Mouse (Mus musculus): ENCODE measurements around the gene Rnd2. TPM values are rescaled to one million over a fixed set of nuclear protein-coding genes. Genes with fewer than 3 reads are reported as not detected.

Rnd2 gene
- total and polyA plus RNA-seq, 3 experiments = 1.4 to 4.5 (median 2.8) TPM

DNA sequence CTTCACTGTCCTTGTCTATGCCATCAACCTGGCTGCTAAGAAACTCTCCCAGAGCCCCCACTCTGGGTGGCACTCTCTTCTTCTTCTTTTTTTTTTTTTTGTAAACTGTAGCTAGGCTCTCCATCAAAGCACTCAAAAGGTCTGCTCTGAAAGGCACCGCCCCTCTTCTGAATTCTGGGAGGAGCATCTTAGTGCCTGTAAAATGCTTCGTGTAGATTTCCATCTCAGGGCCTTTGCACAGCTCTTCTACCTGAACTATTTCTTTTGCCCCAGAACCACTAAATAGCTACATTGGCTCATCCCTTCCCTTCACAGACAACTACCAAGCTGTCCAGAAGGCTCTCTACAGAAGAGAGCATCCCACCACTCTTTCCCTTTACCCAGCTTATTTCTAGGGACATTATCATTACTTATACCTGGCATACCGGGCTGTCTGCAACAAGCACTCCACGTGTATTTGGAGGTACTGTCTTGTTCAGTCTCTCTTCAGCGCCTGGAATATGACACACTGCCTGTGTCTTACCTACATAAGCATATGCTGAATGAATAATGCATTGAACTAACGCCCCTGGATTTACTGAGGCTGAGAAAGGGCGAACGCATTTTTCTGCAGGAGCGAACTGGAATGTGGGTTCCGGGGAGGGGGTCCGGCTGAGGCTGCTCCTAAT is 48.2 kb upstream of the Rnd2 start:
- H3K4me3 ChIP-seq (replicated peaks in 1 of 3; ENCODE audit: low read depth in 2 of 3, low read length in 2 of 3, poor library complexity in 1 of 3) = peak overlapping the region; percentile 76 to 94 (median 78)
- no peaks in the 10 kb centered on the region for H3K9me3 ChIP-seq (replicated peaks; ENCODE audit: low read length)
- H3K27me3 ChIP-seq (replicated peaks) = no peaks in the 10 kb centered on the region
- peak overlapping the region; percentile 65 for H3K9ac ChIP-seq (ENCODE audit: insufficient read depth, low read depth)
- peak overlapping the region; percentile 44 for H3K27ac ChIP-seq (ENCODE audit: insufficient read depth, low read depth)
- DNase-seq (ENCODE audit: extremely low read depth) = peak; percentile 85
- H3K4me2 ChIP-seq (ENCODE audit: insufficient read depth, low read depth, poor library complexity, severe bottlenecking) = peak overlapping the region; percentile 90
- peaks cover 12% of the 10 kb centered on the region for H3K79me2 ChIP-seq (replicated peaks; ENCODE audit: control insufficient read depth, extremely low read depth, insufficient read depth, poor library complexity, severe bottlenecking)
- H3K4me1 ChIP-seq (ENCODE audit: control insufficient read depth in 1 of 2, insufficient read depth in 2 of 2) = peaks cover 0 to 23% of the 10 kb centered on the region in 2 experiments; a peak in 2 of 4 replicates
- in situ Hi-C loops (cut with MboI; ENCODE audit: low pct_ligation_motif_present, low pct_unique_long_range_greater_than_20kb, low sequenced_read_pairs) (no loop called here), dilution Hi-C loops (cut with MboI; ENCODE audit: extremely low pct_ligation_motif_present, extremely low pct_unique_long_range_greater_than_20kb, low sequenced_read_pairs) (no loop called here)
- H3K36me3 ChIP-seq (replicated peaks in 1 of 2; ENCODE audit: control insufficient read depth in 1 of 2, insufficient read depth in 1 of 2, low read length in 1 of 2) = peaks cover 19 to 31% of the 10 kb centered on the region in 2 experiments
- TF ChIP-seq POLR2A (IDR thresholded peaks at IDR 0.05; ENCODE audit: low read depth, low read length) (peak; percentile 30; the same call in 1 of the 2 replicates), NRF1 (IDR thresholded peaks at IDR 0.05; ENCODE audit: low read depth, low read length) (peak; percentile 39; the same call in 1 of the 2 replicates), SIN3A (IDR thresholded peaks at IDR 0.05; ENCODE audit: low read length) (peak; percentile 74), MAX (IDR thresholded peaks at IDR 0.05; ENCODE audit: low read length) (peak; percentile 77; the same call in 1 of the 2 replicates), NELFE (IDR thresholded peaks at IDR 0.05; ENCODE audit: low read depth, low read length) (peak; percentile 63), MAZ (IDR thresholded peaks at IDR 0.05; ENCODE audit: low read depth, low read length) (0 out of 2 replicates have a peak, but pooled peaks have one; percentile 23), CHD1 (IDR thresholded peaks at IDR 0.05; ENCODE audit: low read depth, low read length) (0 out of 2 replicates have a peak, but pooled peaks have one; percentile 16), ELF1 (IDR thresholded peaks at IDR 0.05; ENCODE audit: low read depth, low read length) (no peak), ZMIZ1 (IDR thresholded peaks at IDR 0.05; ENCODE audit: low read depth, low read length) (peak; percentile 33; the same call in 1 of the 2 replicates), IRF4 (IDR thresholded peaks at IDR 0.05; ENCODE audit: low read depth, low read length) (0 out of 2 replicates have a peak, but pooled peaks have one; percentile 11), ETS1 (conservative IDR thresholded peaks at IDR 0.05; ENCODE audit: low read depth, low read length) (no peak), E2F4 (IDR thresholded peaks at IDR 0.05; ENCODE audit: insufficient replicate concordance, low read depth, low read length) (no peak), ZNF384 (IDR thresholded peaks at IDR 0.05; ENCODE audit: low read depth, low read length) (peak; percentile 84), MYC (IDR thresholded peaks at IDR 0.05; ENCODE audit: low read depth, low read length) (0 out of 2 replicates have a peak, but pooled peaks have one; percentile 62), ZKSCAN1 (IDR thresholded peaks at IDR 0.05; ENCODE audit: borderline replicate concordance, low read depth, low read length) (no peak), RAD21 (IDR thresholded peaks at IDR 0.05; ENCODE audit: low read depth, low read length) (no peak), HCFC1 (IDR thresholded peaks at IDR 0.05; ENCODE audit: low read depth, low read length) (peak; percentile 41), TBP (conservative IDR thresholded peaks at IDR 0.05; ENCODE audit: low read depth, low read length) (peak; percentile 36; the same call in 1 of the 2 replicates), KAT2A (IDR thresholded peaks at IDR 0.05; ENCODE audit: insufficient replicate concordance, low read length) (0 out of 2 replicates have a peak, but pooled peaks have one; percentile 40), TCF12 (IDR thresholded peaks at IDR 0.05; ENCODE audit: low read depth, low read length) (0 out of 2 replicates have a peak, but pooled peaks have one; percentile 27), JUN (IDR thresholded peaks at IDR 0.05; ENCODE audit: insufficient read depth, low read depth, low read length) (no peak), RCOR1 (conservative IDR thresholded peaks at IDR 0.05; ENCODE audit: low read depth, low read length) (0 out of 2 replicates have a peak, but pooled peaks have one; percentile 22)
